Mouse (Mus musculus) heart, adult 10 weeks (tissue): ENCODE results near the gene St13. TPM values are rescaled to one million over a fixed set of nuclear protein-coding genes. Genes with fewer than 3 reads are reported as not detected.

Experiments
- polyA plus RNA-seq: library from polyadenylated mRNA; stranded (reverse); fragments of 350-450 nt; fragmentation: Illumina TruSeq; extraction: RNeasy Lipid Tissue Mini Kit (QIAGEN cat#74804); gene quantifications from one replicate; pipeline ENCODE4 v1.2.3, GENCODE M21; 2014; ENCODE audit warnings: low read depth, low replicate concordance

St13 gene
- polyA plus RNA-seq = 97.1 TPM

GRCm38 (mm10) chr15:81399638-81400315, at the start of gene St13, which contains the start of gene Xpnpep3:
St13 (minus strand) TSS chr15:81400077.
Xpnpep3 (plus strand) TSS chr15:81400138.

DNA sequence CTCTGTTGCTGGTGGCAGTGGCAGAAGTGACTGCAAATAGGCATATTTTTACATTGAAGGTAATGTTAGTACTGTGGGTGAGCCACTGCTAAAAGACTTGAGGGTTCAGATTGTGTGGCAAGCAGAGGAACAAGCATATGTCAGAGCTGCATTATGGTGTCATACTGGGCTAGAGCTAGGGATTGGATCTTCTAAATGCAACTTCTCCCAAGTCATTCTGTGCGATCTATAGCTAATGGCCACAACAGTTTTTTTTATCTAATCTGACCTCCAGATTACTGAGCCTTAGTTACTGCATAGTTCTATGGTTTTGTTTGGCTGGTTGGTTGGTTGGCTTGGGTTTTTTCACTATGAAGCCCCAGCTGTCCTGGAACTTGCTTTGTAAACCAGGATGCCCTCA, 8.3 kb upstream of the St13 start, which contains the start of gene Dnajb7:
Gene Dnajb7, minus strand, starts transcription at position 101 of the 400 bp plus-strand sequence.

GRCm38 (mm10) chr15:81360345-81361021, 39.4 kb downstream of the St13 start, which contains the start of gene Slc25a17:
Slc25a17 (minus strand) TSS chr15:81360812.

Other genes with a start within 250 kb of the St13 start
- 5.3 TPM for gene Mrtfa, start 209.3 kb downstream of the St13 start, polyA plus RNA-seq
- not detected for gene Mchr1, start 164.6 kb downstream of the St13 start, polyA plus RNA-seq
- 22.8 TPM for gene Slc25a17, start 39.3 kb downstream of the St13 start, polyA plus RNA-seq
- 7.6 TPM for gene Xpnpep3, start 61 bp upstream of the St13 start, polyA plus RNA-seq
- gene Dnajb7, start 8.2 kb upstream of the St13 start, polyA plus RNA-seq = not detected
- gene Rbx1, start 66.2 kb upstream of the St13 start, polyA plus RNA-seq = 76.0 TPM
- 21.3 TPM for gene Ep300, start 185.3 kb upstream of the St13 start, polyA plus RNA-seq